Mouse (Mus musculus): Measurements from ENCODE around the gene Hlf. TPM values are rescaled to one million over a fixed set of nuclear protein-coding genes. Genes with fewer than 3 reads are reported as not detected.

Hlf gene
- polyA plus RNA-seq, 1 experiment from 2014 or later = 4.3 TPM

DNA sequence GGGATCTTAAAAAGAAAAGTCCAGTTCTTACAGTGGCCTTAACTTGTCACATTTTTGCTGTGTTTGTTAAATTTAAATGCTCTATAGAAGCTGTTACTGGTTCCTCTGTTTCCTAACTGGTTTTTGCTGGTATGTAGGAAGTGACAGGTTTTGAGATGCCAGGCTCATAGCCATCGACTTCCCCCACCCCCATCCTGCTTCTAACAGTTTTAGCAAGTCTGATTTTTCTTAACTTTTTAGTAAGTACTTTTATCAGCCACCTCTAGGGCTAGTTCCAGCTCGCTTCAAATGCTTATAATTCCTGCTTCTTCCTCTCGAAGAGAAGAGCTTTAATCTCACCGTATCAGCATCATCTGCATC lies 40.6 kb downstream of the Hlf start:
- no peak overlapping the region for H3K27ac ChIP-seq (replicated peaks in 1 of 2; ENCODE audit: control insufficient read depth in 1 of 2, insufficient read depth in 1 of 2, low read depth in 2 of 2, low read length in 2 of 2)
- no peak overlapping the region for H3K4me2 ChIP-seq (ENCODE audit: low read length)
- H3K9ac ChIP-seq (ENCODE audit: low read length) = no peak overlapping the region
- WGBS = 52% methylated on average over 4 of the region's 4 CpGs
- H3K4me3 ChIP-seq (ENCODE audit: control insufficient read depth in 1 of 2, insufficient read depth in 1 of 2, low read depth in 1 of 2, low read length in 2 of 2) = no peak overlapping the region
- no peaks in the 10 kb centered on the region for H3K9me3 ChIP-seq (ENCODE audit: control insufficient read depth, low read length)
- H3K36me3 ChIP-seq (ENCODE audit: control insufficient read depth, insufficient read depth, low read length) = no peaks in the 10 kb centered on the region
- H3K4me1 ChIP-seq (ENCODE audit: control insufficient read depth in 2 of 2, insufficient read depth in 2 of 2, low read length in 2 of 2) = peaks cover 2 to 9% of the 10 kb centered on the region in 2 experiments; a peak in 2 of 4 replicates
- ATAC-seq (ENCODE audit: insufficient number of reproducible peaks, insufficient read depth, low FRiP score, low read depth) = no peak
- H3K27me3 ChIP-seq (ENCODE audit: control insufficient read depth, insufficient read depth, low read length) = no peaks in the 10 kb centered on the region

DNA sequence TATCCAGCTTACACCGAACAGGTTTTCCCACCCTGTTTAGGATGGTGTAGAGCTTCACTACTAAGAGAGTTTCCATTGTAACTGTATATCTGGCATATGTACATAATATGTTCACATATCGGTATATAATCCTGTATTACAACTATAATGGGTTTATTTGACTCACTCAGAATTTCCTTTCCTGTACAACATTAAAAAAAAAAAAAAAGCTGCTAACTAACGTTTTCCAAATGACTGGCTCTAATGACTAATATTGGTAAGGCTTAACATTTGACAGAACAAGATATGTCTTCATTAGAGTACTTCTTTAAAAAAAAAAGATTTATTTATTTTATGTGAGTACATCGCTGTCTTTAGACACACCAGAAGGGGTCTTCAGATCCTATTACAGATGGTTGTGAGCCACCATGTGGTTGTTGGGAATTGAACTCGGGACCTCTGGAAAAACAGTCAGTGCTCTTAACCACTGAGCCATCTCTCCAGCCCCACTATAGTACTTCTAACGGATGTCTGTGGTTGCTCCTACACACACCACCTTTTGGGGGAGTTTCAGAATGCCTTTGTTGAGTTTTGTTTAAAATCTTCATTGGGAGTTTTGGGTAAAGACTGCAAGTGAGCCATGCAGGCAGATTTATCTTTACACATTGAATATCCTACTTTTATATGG lies 41.1 kb downstream of the Hlf start:
- Histone ChIP-seq H3K27ac (replicated peaks in 1 of 2; ENCODE audit: control insufficient read depth in 1 of 2, insufficient read depth in 1 of 2, low read depth in 2 of 2, low read length in 2 of 2) (no peak overlapping the region), H3K9ac (ENCODE audit: low read length) (no peak overlapping the region), H3K4me1 (ENCODE audit: control insufficient read depth in 2 of 2, insufficient read depth in 2 of 2, low read length in 2 of 2) (peaks cover 0 to 6% of the 10 kb centered on the region in 2 experiments; a peak in 1 of 4 replicates), H3K9me3 (ENCODE audit: control insufficient read depth, low read length) (no peaks in the 10 kb centered on the region), H3K27me3 (ENCODE audit: control insufficient read depth, insufficient read depth, low read length) (no peaks in the 10 kb centered on the region), H3K4me2 (ENCODE audit: low read length) (no peak overlapping the region), H3K4me3 (ENCODE audit: control insufficient read depth in 1 of 2, insufficient read depth in 1 of 2, low read depth in 1 of 2, low read length in 2 of 2) (no peak overlapping the region), H3K36me3 (ENCODE audit: control insufficient read depth, insufficient read depth, low read length) (no peaks in the 10 kb centered on the region)
- WGBS = 86% methylated on average over 6 of the region's 6 CpGs
- no peak for ATAC-seq (ENCODE audit: insufficient number of reproducible peaks, insufficient read depth, low FRiP score, low read depth)

DNA sequence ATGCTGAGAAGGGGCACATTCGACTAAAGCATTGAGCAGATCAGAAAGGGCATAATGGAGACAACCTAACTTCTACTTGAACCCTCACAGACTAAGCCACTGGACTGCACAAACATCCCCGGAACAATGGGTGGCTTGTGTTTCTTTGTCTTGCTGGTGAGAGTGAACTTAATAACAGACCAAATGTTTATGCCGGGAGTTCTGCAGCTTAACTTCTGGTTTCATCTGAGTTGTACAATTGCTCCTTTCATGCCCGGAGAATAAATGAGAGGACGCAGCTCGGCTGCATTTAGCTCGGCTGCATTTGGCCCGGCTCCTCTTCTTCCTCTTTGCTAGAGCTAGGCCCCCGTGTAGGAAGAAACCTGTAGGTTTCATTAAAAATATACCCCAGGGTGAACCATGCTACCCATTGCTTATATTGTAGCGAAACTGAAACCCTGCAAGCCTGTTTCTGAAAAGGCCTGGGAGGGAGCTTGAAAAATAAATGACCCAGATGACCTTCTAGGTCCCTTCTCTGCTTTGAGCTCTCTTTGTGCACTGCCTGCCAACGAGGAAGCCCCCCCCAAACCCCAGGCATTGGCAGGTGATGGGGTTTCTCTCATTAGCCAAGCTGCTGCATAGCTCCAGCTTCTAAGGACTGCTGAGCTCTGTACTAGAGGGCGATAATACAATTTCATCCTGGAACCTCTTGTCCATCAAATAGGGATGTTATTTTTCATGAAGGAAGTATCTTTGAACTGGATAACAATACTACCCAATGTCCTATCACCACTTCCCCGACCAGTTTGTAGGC lies 42.8 kb downstream of the Hlf start:
- 72% methylated on average over 13 of the region's 13 CpGs for WGBS
- Histone ChIP-seq H3K27me3 (ENCODE audit: control insufficient read depth, insufficient read depth, low read length) (no peaks in the 10 kb centered on the region), H3K36me3 (ENCODE audit: control insufficient read depth, insufficient read depth, low read length) (no peaks in the 10 kb centered on the region), H3K9me3 (ENCODE audit: control insufficient read depth, low read length) (no peaks in the 10 kb centered on the region), H3K9ac (ENCODE audit: low read length) (no peak overlapping the region), H3K27ac (replicated peaks in 1 of 2; ENCODE audit: control insufficient read depth in 1 of 2, insufficient read depth in 1 of 2, low read depth in 2 of 2, low read length in 2 of 2) (no peak overlapping the region), H3K4me2 (ENCODE audit: low read length) (no peak overlapping the region), H3K4me3 (ENCODE audit: control insufficient read depth in 1 of 2, insufficient read depth in 1 of 2, low read depth in 1 of 2, low read length in 2 of 2) (no peak overlapping the region), H3K4me1 (ENCODE audit: control insufficient read depth in 2 of 2, insufficient read depth in 2 of 2, low read length in 2 of 2) (peaks cover 0 to 6% of the 10 kb centered on the region in 2 experiments; a peak in 1 of 4 replicates)
- ATAC-seq (ENCODE audit: insufficient number of reproducible peaks, insufficient read depth, low FRiP score, low read depth) = no peak

GRCm38 (mm10) chr11:90345746-90346145 lies 44.9 kb downstream of the Hlf start:
- Histone ChIP-seq H3K36me3 (ENCODE audit: control insufficient read depth, insufficient read depth, low read length) (no peaks in the 10 kb centered on the region), H3K9me3 (ENCODE audit: control insufficient read depth, low read length) (no peaks in the 10 kb centered on the region), H3K9ac (ENCODE audit: low read length) (no peak overlapping the region), H3K4me1 (ENCODE audit: control insufficient read depth in 2 of 2, insufficient read depth in 2 of 2, low read length in 2 of 2) (peaks cover 0 to 4% of the 10 kb centered on the region in 2 experiments; a peak in 1 of 4 replicates), H3K27me3 (ENCODE audit: control insufficient read depth, insufficient read depth, low read length) (no peaks in the 10 kb centered on the region), H3K27ac (replicated peaks in 1 of 2; ENCODE audit: control insufficient read depth in 1 of 2, insufficient read depth in 1 of 2, low read depth in 2 of 2, low read length in 2 of 2) (no peak overlapping the region), H3K4me2 (ENCODE audit: low read length) (no peak overlapping the region), H3K4me3 (ENCODE audit: control insufficient read depth in 1 of 2, insufficient read depth in 1 of 2, low read depth in 1 of 2, low read length in 2 of 2) (no peak overlapping the region)
- ATAC-seq (ENCODE audit: insufficient number of reproducible peaks, insufficient read depth, low FRiP score, low read depth) = no peak
- 93% methylated on average over 11 of the region's 11 CpGs for WGBS

DNA sequence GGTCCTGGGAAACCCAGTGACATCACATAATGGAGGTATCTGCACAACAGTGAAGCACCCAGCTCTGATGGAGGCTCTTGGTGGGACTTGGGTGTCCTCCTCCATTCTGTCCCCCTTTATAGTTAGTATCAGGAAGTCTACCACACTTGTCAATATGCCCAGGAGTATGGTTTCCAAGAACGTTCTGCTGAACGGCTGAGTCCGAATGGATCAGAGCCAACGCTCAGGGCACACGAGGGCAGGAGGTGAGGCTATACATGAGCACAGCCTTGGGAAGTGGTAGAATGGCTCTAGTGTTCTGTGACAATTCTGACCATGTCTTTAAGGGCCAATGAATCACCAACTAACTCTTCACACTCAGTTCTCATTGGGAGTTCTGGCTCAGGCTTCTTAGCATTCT lies 47.8 kb downstream of the Hlf start:
- Histone ChIP-seq H3K4me1 (ENCODE audit: control insufficient read depth in 2 of 2, insufficient read depth in 2 of 2, low read length in 2 of 2) (peaks cover 0 to 2% of the 10 kb centered on the region in 2 experiments; a peak in 1 of 4 replicates), H3K36me3 (ENCODE audit: control insufficient read depth, insufficient read depth, low read length) (no peaks in the 10 kb centered on the region), H3K27ac (replicated peaks in 1 of 2; ENCODE audit: control insufficient read depth in 1 of 2, insufficient read depth in 1 of 2, low read depth in 2 of 2, low read length in 2 of 2) (no peak overlapping the region), H3K4me2 (ENCODE audit: low read length) (no peak overlapping the region), H3K9ac (ENCODE audit: low read length) (no peak overlapping the region), H3K4me3 (ENCODE audit: control insufficient read depth in 1 of 2, insufficient read depth in 1 of 2, low read depth in 1 of 2, low read length in 2 of 2) (no peak overlapping the region), H3K27me3 (ENCODE audit: control insufficient read depth, insufficient read depth, low read length) (no peaks in the 10 kb centered on the region), H3K9me3 (ENCODE audit: control insufficient read depth, low read length) (no peaks in the 10 kb centered on the region)
- no peak for ATAC-seq (ENCODE audit: insufficient number of reproducible peaks, insufficient read depth, low FRiP score, low read depth)
- 89% methylated on average over 5 of the region's 5 CpGs for WGBS

- no peaks in the 10 kb centered on the region for H3K27me3 ChIP-seq (ENCODE audit: control insufficient read depth, insufficient read depth, low read length)
- H3K4me1 ChIP-seq (ENCODE audit: control insufficient read depth in 2 of 2, insufficient read depth in 2 of 2, low read length in 2 of 2) = no peaks in the 10 kb centered on the region
- H3K9ac ChIP-seq (ENCODE audit: low read length) = no peak overlapping the region
- WGBS = 75% methylated on average over 5 of the region's 5 CpGs
- ATAC-seq (ENCODE audit: insufficient number of reproducible peaks, insufficient read depth, low FRiP score, low read depth) = no peak
- no peak overlapping the region for H3K4me3 ChIP-seq (ENCODE audit: control insufficient read depth in 1 of 2, insufficient read depth in 1 of 2, low read depth in 1 of 2, low read length in 2 of 2)
- no peaks in the 10 kb centered on the region for H3K9me3 ChIP-seq (ENCODE audit: control insufficient read depth, low read length)
- no peaks in the 10 kb centered on the region for H3K36me3 ChIP-seq (ENCODE audit: control insufficient read depth, insufficient read depth, low read length)
- H3K4me2 ChIP-seq (ENCODE audit: low read length) = no peak overlapping the region
- no peak overlapping the region for H3K27ac ChIP-seq (replicated peaks in 1 of 2; ENCODE audit: control insufficient read depth in 1 of 2, insufficient read depth in 1 of 2, low read depth in 2 of 2, low read length in 2 of 2)
These were observed 48.4 kb downstream of the Hlf start for GRCm38 (mm10) chr11:90342267-90342666.

- Histone ChIP-seq H3K9ac (ENCODE audit: low read length) (no peak overlapping the region), H3K36me3 (ENCODE audit: control insufficient read depth, insufficient read depth, low read length) (no peaks in the 10 kb centered on the region), H3K4me1 (ENCODE audit: control insufficient read depth in 2 of 2, insufficient read depth in 2 of 2, low read length in 2 of 2) (no peaks in the 10 kb centered on the region), H3K4me3 (ENCODE audit: control insufficient read depth in 1 of 2, insufficient read depth in 1 of 2, low read depth in 1 of 2, low read length in 2 of 2) (no peak overlapping the region), H3K27me3 (ENCODE audit: control insufficient read depth, insufficient read depth, low read length) (no peaks in the 10 kb centered on the region), H3K9me3 (ENCODE audit: control insufficient read depth, low read length) (no peaks in the 10 kb centered on the region), H3K27ac (replicated peaks in 1 of 2; ENCODE audit: control insufficient read depth in 1 of 2, insufficient read depth in 1 of 2, low read depth in 2 of 2, low read length in 2 of 2) (no peak overlapping the region), H3K4me2 (ENCODE audit: low read length) (no peak overlapping the region)
- 88% methylated on average over 13 of the region's 13 CpGs for WGBS
- ATAC-seq (ENCODE audit: insufficient number of reproducible peaks, insufficient read depth, low FRiP score, low read depth) = no peak
These were observed 49.9 kb downstream of the Hlf start for GRCm38 (mm10) chr11:90340836-90341235.
